Mouse (Mus musculus) cerebellum, postnatal 4 days (tissue): Measurements from ENCODE around the gene Bloc1s6.

Experiments used
- DNase-seq, 2 experiments: peaks; one replicate each; pipeline ENCODE4 v3.0.0; 2022; ENCODE audit warnings: low spot score in 2 of 2, mixed read lengths in 1 of 2

The Bloc1s6 gene

GRCm38 (mm10) chr2:122764526-122764925 lies 26.2 kb downstream of the Bloc1s6 start:
- DNase-seq: no peak

- peak in 1 of 2 experiments; percentile 16 for DNase-seq
These were observed 26.9 kb downstream of the Bloc1s6 start, which contains the start of gene Sqor for GRCm38 (mm10) chr2:122765071-122765793. TSS of gene Sqor (plus strand) at chr2:122765237.

- DNase-seq: no peak
These were observed 27.5 kb downstream of the Bloc1s6 start for GRCm38 (mm10) chr2:122765794-122766145.

GRCm38 (mm10) chr2:122771002-122771401 lies 32.7 kb downstream of the Bloc1s6 start:
- no peak for DNase-seq

GRCm38 (mm10) chr2:122772899-122773298 lies 34.6 kb downstream of the Bloc1s6 start:
- DNase-seq: no peak

GRCm38 (mm10) chr2:122775491-122775890 lies 37.2 kb downstream of the Bloc1s6 start:
- DNase-seq: no peak

- no peak for DNase-seq
These were observed 38.5 kb downstream of the Bloc1s6 start for GRCm38 (mm10) chr2:122776823-122777222.

- DNase-seq: no peak
These were observed 41.7 kb downstream of the Bloc1s6 start for GRCm38 (mm10) chr2:122779967-122780366.

- DNase-seq: no peak
These were observed 42.1 kb downstream of the Bloc1s6 start for GRCm38 (mm10) chr2:122780447-122780846.

- DNase-seq: no peak
These were observed 43.5 kb downstream of the Bloc1s6 start for GRCm38 (mm10) chr2:122781590-122782356.

GRCm38 (mm10) chr2:122783730-122784129 lies 45.4 kb downstream of the Bloc1s6 start:
- DNase-seq: no peak

- DNase-seq: no peak
These were observed 46.4 kb downstream of the Bloc1s6 start for GRCm38 (mm10) chr2:122784701-122785100.

- no peak for DNase-seq
These were observed 47.9 kb downstream of the Bloc1s6 start for GRCm38 (mm10) chr2:122786167-122786566.

GRCm38 (mm10) chr2:122789311-122789710 lies 51.0 kb downstream of the Bloc1s6 start:
- DNase-seq: no peak

- DNase-seq: no peak
These were observed 51.4 kb downstream of the Bloc1s6 start for GRCm38 (mm10) chr2:122789730-122790129.
